Mouse (Mus musculus): Measurements from ENCODE around the gene Acsl5.

DNA sequence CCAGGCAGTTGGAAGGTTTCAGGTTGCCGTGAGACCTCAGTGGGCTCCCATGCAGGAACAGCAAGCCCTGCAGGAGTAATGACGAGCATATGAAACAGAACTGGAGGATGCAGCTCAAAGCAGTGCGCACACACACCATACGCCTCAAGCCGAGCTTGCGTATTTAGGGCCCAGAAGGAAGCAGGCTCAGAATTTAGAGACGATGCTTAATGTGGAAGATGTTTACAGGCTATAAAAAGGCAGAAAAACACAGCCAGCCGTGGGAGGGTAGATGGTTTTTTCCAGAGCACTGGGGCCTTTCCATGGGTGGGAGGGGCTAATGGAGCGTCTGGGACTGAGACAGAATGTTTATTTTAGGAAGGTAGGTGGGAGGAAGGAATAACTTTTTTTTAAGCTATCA, 34.4 kb upstream of the Acsl5 start:
- TF ChIP-seq CTCF (IDR thresholded peaks at IDR 0.05; ENCODE audit: low read depth) (no peak), EP300 (optimal IDR thresholded peaks at IDR 0.05) (no peak)
